Mouse (Mus musculus): ENCODE results near the gene Calcoco2. TPM values are rescaled to one million over a fixed set of nuclear protein-coding genes. Genes with fewer than 3 reads are reported as not detected.

The Calcoco2 gene
- total RNA-seq, 1 experiment from 2014 or later: not detected

Other genes starting within 250 kb of the Calcoco2 start
- gene B4galnt2, start 197.1 kb downstream of the Calcoco2 start, total RNA-seq (2017): 2.0 and 2.1 TPM in 2 replicates
- gene Igf2bp1, start 106.0 kb downstream of the Calcoco2 start, total RNA-seq (2017): not detected in 2 replicates
- not detected in 2 replicates for gene Gip, start 87.4 kb downstream of the Calcoco2 start, total RNA-seq (2017)
- gene Snf8, start 77.1 kb downstream of the Calcoco2 start, total RNA-seq (2017): 41.1 and 49.6 TPM in 2 replicates
- gene Ube2z, start 46.6 kb downstream of the Calcoco2 start, total RNA-seq (2017): 31.0 and 34.1 TPM in 2 replicates
- gene Atp5g1, start 36.3 kb downstream of the Calcoco2 start, total RNA-seq (2017): 7.6 and 10.8 TPM in 2 replicates
- not detected in 2 replicates for gene Ttll6, start 21.8 kb upstream of the Calcoco2 start, total RNA-seq (2017)
- gene Hoxb13, start 82.4 kb upstream of the Calcoco2 start, total RNA-seq (2017): not detected in 2 replicates
- gene Hoxb9, start 159.5 kb upstream of the Calcoco2 start, total RNA-seq (2017): not detected in 2 replicates
- gene Hoxb8, start 169.9 kb upstream of the Calcoco2 start, total RNA-seq (2017): not detected in 2 replicates
- not detected in 2 replicates for gene Hoxb7, start 174.7 kb upstream of the Calcoco2 start, total RNA-seq (2017)
- not detected in 2 replicates for gene Hoxb6, start 180.5 kb upstream of the Calcoco2 start, total RNA-seq (2017)
- 0.25 TPM in 1 of 2 replicates, not detected in the other for gene Hoxb5, start 191.4 kb upstream of the Calcoco2 start, total RNA-seq (2017)
- gene Hoxb4, start 206.3 kb upstream of the Calcoco2 start, total RNA-seq (2017): 2.0 and 4.2 TPM in 2 replicates
- 0.70 and 0.86 TPM in 2 replicates for gene Hoxb3, start 211.4 kb upstream of the Calcoco2 start, total RNA-seq (2017)
- gene Hoxb2, start 238.6 kb upstream of the Calcoco2 start, total RNA-seq (2017): 0.12 TPM in 1 of 2 replicates, not detected in the other